26 mouse cellular contexts compared by ENCODE assay signal in genomic region chr8:110487644-110488043, GRCm38 (mm10).
DNase-seq lines count a peak whose midpoint lies in the region; ATAC-seq and TF ChIP-seq lines count a peak whose summit lies in the region.
"Had no signal": no experiment of that assay in that cellular context is flagged by ENCODE, and none has a peak within 500 bp of the region (broad histone marks: within the 10 kb centered on the region; RNA-seq: fewer than 3 reads in every experiment).

No protein-coding gene starts in this region.

- TF ChIP-seq EP300 in stomach, postnatal 0 days (optimal IDR thresholded peaks at IDR 0.05): no peak

- no peak overlapping the region for H3K27ac ChIP-seq in layer of hippocampus, adult 2 months
- no peak overlapping the region for H3K27ac ChIP-seq in ES-E14 (ENCODE audit: insufficient read depth, low read depth, low read length, poor library complexity, severe bottlenecking)
- no peak overlapping the region for H3K27ac ChIP-seq in stomach, postnatal 0 days (replicated peaks)
- H3K27ac ChIP-seq: hindbrain, embryonic 14.5 days; kidney, postnatal 0 days; limb, embryonic 12.5 days; liver, embryonic 15.5 days; midbrain, embryonic 12.5 days; neural tube, embryonic 13.5 days had no signal

- peaks cover 15% of the 10 kb centered on the region for H3K4me1 ChIP-seq in E14TG2a.4 (replicated peaks; ENCODE audit: low read depth, low read length)
- H3K4me1 ChIP-seq in ES-E14 (ENCODE audit: control insufficient read depth in 2 of 2, insufficient read depth in 2 of 2, low read length in 2 of 2, poor library complexity in 1 of 2): no peaks in the 10 kb centered on the region; a peak in 1 of 4 replicates
- no peaks in the 10 kb centered on the region for H3K4me1 ChIP-seq in stomach, postnatal 0 days (replicated peaks; ENCODE audit: control insufficient read depth, insufficient read depth)
- H3K4me1 ChIP-seq: heart, embryonic 12.5 days; liver, embryonic 15.5 days had no signal

- no peaks in the 10 kb centered on the region for H3K36me3 ChIP-seq in E14TG2a.4 (ENCODE audit: insufficient read depth, low read length)
- no peaks in the 10 kb centered on the region for H3K36me3 ChIP-seq in ES-E14 (ENCODE audit: control insufficient read depth, insufficient read depth, low read length, poor library complexity, severe bottlenecking)
- H3K36me3 ChIP-seq in stomach, postnatal 0 days (ENCODE audit: control insufficient read depth, insufficient read depth, low read length): no peaks in the 10 kb centered on the region
- H3K36me3 ChIP-seq: heart, embryonic 12.5 days; limb, embryonic 12.5 days; liver, embryonic 15.5 days; midbrain, embryonic 12.5 days; neural tube, embryonic 13.5 days had no signal

- H3K9me3 ChIP-seq in E14TG2a.4 (ENCODE audit: low read length) (no peaks in the 10 kb centered on the region), ES-E14 (ENCODE audit: control insufficient read depth, insufficient read depth, low read depth, low read length) (no peaks in the 10 kb centered on the region)
- H3K9me3 ChIP-seq in stomach, postnatal 0 days (ENCODE audit: control insufficient read depth, low read length): 0 out of 2 replicates have a peak, but pooled peaks cover 3% of the 10 kb centered on the region
- H3K9me3 ChIP-seq: liver, embryonic 15.5 days; midbrain, embryonic 12.5 days had no signal

- H3K27me3 ChIP-seq in E14TG2a.4 (ENCODE audit: insufficient read depth, low read length): peaks cover 29% of the 10 kb centered on the region
- H3K27me3 ChIP-seq in stomach, postnatal 0 days (ENCODE audit: control insufficient read depth, insufficient read depth, low read length): no peaks in the 10 kb centered on the region
- H3K27me3 ChIP-seq: CH12.LX; heart, embryonic 12.5 days; limb, embryonic 12.5 days; liver, embryonic 15.5 days; midbrain, embryonic 12.5 days; neural tube, embryonic 13.5 days had no signal

- no peak overlapping the region for H3K4me3 ChIP-seq in layer of hippocampus, adult 2 months
- no peak overlapping the region for H3K4me3 ChIP-seq in E14TG2a.4 (replicated peaks; ENCODE audit: low read length)
- no peak overlapping the region for H3K4me3 ChIP-seq in ES-E14 (ENCODE audit: insufficient read depth in 1 of 2, low read depth in 1 of 2, low read length in 2 of 2, poor library complexity in 1 of 2, severe bottlenecking in 1 of 2)
- H3K4me3 ChIP-seq in stomach, postnatal 0 days (ENCODE audit: low read depth, low read length): no peak overlapping the region
- H3K4me3 ChIP-seq: erythroblast, embryonic 14.5 days; heart, embryonic 12.5 days; limb, embryonic 12.5 days; liver, embryonic 15.5 days; midbrain, embryonic 12.5 days; neural tube, embryonic 13.5 days had no signal

- no peak for ATAC-seq in stomach, postnatal 0 days (ENCODE audit: low FRiP score, low TSS enrichment)
- ATAC-seq: inflammation-experienced regulatory T-cells, adult 6 months had no signal

- no peak overlapping the region for H3K4me2 ChIP-seq in stomach, postnatal 0 days (replicated peaks; ENCODE audit: low read depth)
- H3K4me2 ChIP-seq: heart, embryonic 12.5 days; hindbrain, embryonic 14.5 days; limb, embryonic 12.5 days; liver, embryonic 15.5 days; lung, embryonic 14.5 days; midbrain, embryonic 12.5 days; neural tube, embryonic 13.5 days had no signal

- in situ Hi-C loops in ES-E14 (cut with MboI; ENCODE audit: low sequenced_read_pairs in 2 of 2, unreplicated experiment in 2 of 2): loop anchor here in 1 of 2 experiments (5.0 kb wide), 1 partner anchor 60 kb away; no protein-coding TSS in a partner anchor

- H3K9ac ChIP-seq in ES-E14 (ENCODE audit: insufficient read depth, low read depth, low read length, poor library complexity, severe bottlenecking): no peak overlapping the region
- H3K9ac ChIP-seq in stomach, postnatal 0 days (ENCODE audit: low read length): no peak overlapping the region
- H3K9ac ChIP-seq: heart, embryonic 12.5 days; hindbrain, embryonic 14.5 days; limb, embryonic 12.5 days; liver, embryonic 15.5 days; lung, embryonic 14.5 days; midbrain, embryonic 12.5 days; neural tube, embryonic 13.5 days had no signal

- peak; percentile 47 for TF ChIP-seq CTCF in layer of hippocampus, adult 2 months (conservative IDR thresholded peaks at IDR 0.05)
- TF ChIP-seq CTCF in E14TG2a.4 (conservative IDR thresholded peaks at IDR 0.05; ENCODE audit: low read length): peak; percentile 63
- TF ChIP-seq CTCF in stomach, postnatal 0 days (IDR thresholded peaks at IDR 0.05; ENCODE audit: low read depth): peak; percentile 22; the same call in 1 of the 2 replicates

- WGBS in stomach, postnatal 0 days: 94% methylated on average over 6 of the region's 6 CpGs

- no peak for DNase-seq in layer of hippocampus, adult 2 months (ENCODE audit: low spot score in 2 of 2)
- DNase-seq in layer of hippocampus, postnatal 10 days (ENCODE audit: low spot score in 2 of 2): no peak
- DNase-seq in ES-E14 (ENCODE audit: low read depth, low spot score): peak; percentile 27
- no peak for DNase-seq in stomach, postnatal 0 days (ENCODE audit: low spot score)
- DNase-seq in adrenal gland, postnatal 36 days: no peak
- DNase-seq: adrenal gland, postnatal 10 days; cerebellum, adult 11-12 months; cerebellum, postnatal 10 days; gastrocnemius, postnatal 14 days; heart, adult 11 months; heart, postnatal 4 days; kidney, adult 2 months; kidney, postnatal 4 days; lung, embryonic 14.5 days; right cerebral cortex, postnatal 4 days had no signal

TF ChIP-seq in ES-E14, 5 proteins besides CTCF, POLR2A, EP300 and RAD21:
- no peak for TF ChIP-seq HCFC1 (IDR thresholded peaks at IDR 0.05; ENCODE audit: borderline replicate concordance, insufficient read depth, low read length)
- 0 out of 2 replicates have a peak, but pooled peaks have one; percentile 7 for TF ChIP-seq ZC3H11A (IDR thresholded peaks at IDR 0.05; ENCODE audit: borderline replicate concordance, low read depth, low read length)
